In the genomic region with DNA sequence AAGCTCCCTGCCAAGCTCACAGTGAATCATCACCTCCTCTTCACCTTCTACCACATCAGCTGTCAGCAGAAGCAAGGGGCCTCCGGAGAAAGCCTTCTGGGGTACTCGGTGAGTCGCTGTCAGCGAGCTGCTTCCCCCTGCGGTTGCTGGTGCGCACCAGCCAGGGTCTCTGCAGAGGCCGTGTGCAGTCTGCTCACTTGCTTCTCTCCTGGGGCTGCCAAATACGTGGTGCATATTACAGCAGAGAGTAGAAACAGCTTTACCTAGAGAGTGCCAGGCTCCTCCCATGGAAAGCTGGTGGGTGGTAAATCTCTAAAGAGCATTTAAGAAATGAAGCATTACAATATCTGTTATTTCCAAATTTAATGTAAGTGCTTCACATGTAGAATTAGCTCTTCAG, we compare ENCODE assay signal across 17 mouse cellular contexts.
A peak's percentile ranks its signal among the peaks of the same experiment; 100 is the strongest.
DNase-seq lines count a peak whose midpoint lies in the region; ATAC-seq lines count a peak whose summit lies in the region.
"Had no signal": no experiment of that assay in that cellular context is flagged by ENCODE, and none has a peak within 500 bp of the region (broad histone marks: within the 10 kb centered on the region; RNA-seq: fewer than 3 reads in every experiment).

No protein-coding gene starts in this region.

- DNase-seq in heart, adult 18-20 months, result no peak
- DNase-seq in skeletal muscle tissue, adult 2 months (ENCODE audit: low read depth, low spot score), result peak; percentile 38
- DNase-seq in ovary, postnatal 10 days (ENCODE audit: low spot score), result no peak
- DNase-seq: cerebellum, adult 11 months; gastrocnemius, postnatal 10 days; kidney, adult 11 months; kidney, postnatal 25 days; thymus, postnatal 4 days had no signal

- 0 out of 2 replicates have a peak overlapping the region, but pooled peaks have one; percentile 5 for H3K4me2 ChIP-seq in forebrain, embryonic 15.5 days (replicated peaks)
- no peak overlapping the region for H3K4me2 ChIP-seq in forebrain, embryonic 12.5 days
- H3K4me2 ChIP-seq in heart, embryonic 14.5 days (ENCODE audit: low read length), result peak overlapping the region; percentile 19
- no peak overlapping the region for H3K4me2 ChIP-seq in neural tube, embryonic 14.5 days (ENCODE audit: low read depth, low read length)
- H3K4me2 ChIP-seq in neural tube, embryonic 15.5 days, result no peak overlapping the region
- H3K4me2 ChIP-seq: midbrain, embryonic 15.5 days had no signal

- H3K36me3 ChIP-seq in forebrain, embryonic 15.5 days, result no peaks in the 10 kb centered on the region
- no peaks in the 10 kb centered on the region for H3K36me3 ChIP-seq in forebrain, embryonic 12.5 days (replicated peaks)
- H3K36me3 ChIP-seq in heart, embryonic 14.5 days (ENCODE audit: control insufficient read depth, insufficient read depth, low read length), result no peaks in the 10 kb centered on the region
- H3K36me3 ChIP-seq in neural tube, embryonic 14.5 days (ENCODE audit: control insufficient read depth, insufficient read depth, low read length), result no peaks in the 10 kb centered on the region
- no peaks in the 10 kb centered on the region for H3K36me3 ChIP-seq in neural tube, embryonic 15.5 days
- H3K36me3 ChIP-seq: midbrain, embryonic 15.5 days had no signal

- 0 out of 2 replicates have a peak, but pooled peaks cover 5% of the 10 kb centered on the region for H3K4me1 ChIP-seq in forebrain, embryonic 15.5 days
- no peaks in the 10 kb centered on the region for H3K4me1 ChIP-seq in forebrain, embryonic 12.5 days
- H3K4me1 ChIP-seq in heart, embryonic 14.5 days (ENCODE audit: control insufficient read depth in 2 of 2, insufficient read depth in 2 of 2, low read length in 2 of 2), result peaks cover 9 to 13% of the 10 kb centered on the region in 2 experiments
- H3K4me1 ChIP-seq in neural tube, embryonic 14.5 days (ENCODE audit: control insufficient read depth, insufficient read depth, low read length), result no peaks in the 10 kb centered on the region
- peaks cover 11% of the 10 kb centered on the region for H3K4me1 ChIP-seq in neural tube, embryonic 15.5 days
- H3K4me1 ChIP-seq: midbrain, embryonic 15.5 days had no signal

- no peak overlapping the region for H3K4me3 ChIP-seq in forebrain, embryonic 15.5 days
- no peak overlapping the region for H3K4me3 ChIP-seq in forebrain, embryonic 12.5 days (replicated peaks)
- H3K4me3 ChIP-seq in heart, embryonic 14.5 days (ENCODE audit: control insufficient read depth in 1 of 2, insufficient read depth in 1 of 2, low read depth in 1 of 2, low read length in 2 of 2), result no peak overlapping the region
- H3K4me3 ChIP-seq in neural tube, embryonic 14.5 days (ENCODE audit: low read depth, low read length), result no peak overlapping the region
- H3K4me3 ChIP-seq in neural tube, embryonic 15.5 days (replicated peaks), result no peak overlapping the region
- H3K4me3 ChIP-seq: midbrain, embryonic 15.5 days had no signal

- 0 out of 2 replicates have a peak, but pooled peaks have one; percentile 58 for ATAC-seq in forebrain, embryonic 15.5 days (replicated peaks)
- no peak for ATAC-seq in forebrain, embryonic 12.5 days (ENCODE audit: low FRiP score)
- no peak for ATAC-seq in heart, embryonic 14.5 days (ENCODE audit: insufficient number of reproducible peaks, insufficient read depth, low FRiP score, low read depth)
- ATAC-seq in neural tube, embryonic 14.5 days (ENCODE audit: low read depth), result 0 out of 2 replicates have a peak, but pooled peaks have one; percentile 54
- no peak for ATAC-seq in neural tube, embryonic 15.5 days (ENCODE audit: low FRiP score)
- ATAC-seq: hindbrain, embryonic 16.5 days; midbrain, embryonic 15.5 days; Patski had no signal

- H3K9ac ChIP-seq in forebrain, embryonic 15.5 days (replicated peaks), result no peak overlapping the region
- no peak overlapping the region for H3K9ac ChIP-seq in forebrain, embryonic 12.5 days
- no peak overlapping the region for H3K9ac ChIP-seq in heart, embryonic 14.5 days (ENCODE audit: low read length)
- H3K9ac ChIP-seq in neural tube, embryonic 14.5 days (replicated peaks; ENCODE audit: low read depth, low read length), result no peak overlapping the region
- no peak overlapping the region for H3K9ac ChIP-seq in neural tube, embryonic 15.5 days (replicated peaks)
- H3K9ac ChIP-seq: lung, embryonic 14.5 days; midbrain, embryonic 15.5 days had no signal

- no peaks in the 10 kb centered on the region for H3K9me3 ChIP-seq in forebrain, embryonic 15.5 days
- H3K9me3 ChIP-seq in forebrain, embryonic 12.5 days, result no peaks in the 10 kb centered on the region
- no peaks in the 10 kb centered on the region for H3K9me3 ChIP-seq in heart, embryonic 14.5 days (ENCODE audit: control insufficient read depth, low read length)
- no peaks in the 10 kb centered on the region for H3K9me3 ChIP-seq in neural tube, embryonic 14.5 days (ENCODE audit: control insufficient read depth, low read length)
- no peaks in the 10 kb centered on the region for H3K9me3 ChIP-seq in neural tube, embryonic 15.5 days (replicated peaks)
- H3K9me3 ChIP-seq: midbrain, embryonic 15.5 days had no signal

- H3K27ac ChIP-seq in forebrain, embryonic 15.5 days (replicated peaks), result no peak overlapping the region
- H3K27ac ChIP-seq in forebrain, embryonic 12.5 days, result no peak overlapping the region
- no peak overlapping the region for H3K27ac ChIP-seq in heart, embryonic 14.5 days (replicated peaks in 1 of 2; ENCODE audit: control insufficient read depth in 1 of 2, insufficient read depth in 1 of 2, low read depth in 2 of 2, low read length in 2 of 2)
- no peak overlapping the region for H3K27ac ChIP-seq in neural tube, embryonic 14.5 days (ENCODE audit: low read depth, low read length)
- H3K27ac ChIP-seq in neural tube, embryonic 15.5 days (replicated peaks), result no peak overlapping the region
- H3K27ac ChIP-seq: midbrain, embryonic 15.5 days had no signal

- WGBS in forebrain, embryonic 15.5 days, result 64% methylated on average over 8 of the region's 8 CpGs
- 84% methylated on average over 8 of the region's 8 CpGs for WGBS in forebrain, embryonic 12.5 days
- WGBS in heart, embryonic 14.5 days, result 15% methylated on average over 8 of the region's 8 CpGs
- 50% methylated on average over 8 of the region's 8 CpGs for WGBS in neural tube, embryonic 14.5 days
- WGBS in neural tube, embryonic 15.5 days, result 48% methylated on average over 8 of the region's 8 CpGs

- H3K27me3 ChIP-seq in forebrain, embryonic 15.5 days, result no peaks in the 10 kb centered on the region
- H3K27me3 ChIP-seq in forebrain, embryonic 12.5 days, result no peaks in the 10 kb centered on the region
- H3K27me3 ChIP-seq in heart, embryonic 14.5 days (ENCODE audit: control insufficient read depth, insufficient read depth, low read length), result no peaks in the 10 kb centered on the region
- H3K27me3 ChIP-seq in neural tube, embryonic 14.5 days (ENCODE audit: control insufficient read depth, insufficient read depth, low read length), result no peaks in the 10 kb centered on the region
- no peaks in the 10 kb centered on the region for H3K27me3 ChIP-seq in neural tube, embryonic 15.5 days (replicated peaks)
- H3K27me3 ChIP-seq: midbrain, embryonic 15.5 days; Patski had no signal

Comparison
In these comparisons a context has a peak if more than half of its experiments do, and no peak if none do; other contexts are left out.
1. ATAC-seq: peak in forebrain, embryonic 15.5 days (single experiment) and neural tube, embryonic 14.5 days (single experiment); none in forebrain, embryonic 12.5 days (single experiment), heart, embryonic 14.5 days (single experiment) and neural tube, embryonic 15.5 days (single experiment).
2. H3K4me2 ChIP-seq: peak in forebrain, embryonic 15.5 days (single experiment) and heart, embryonic 14.5 days (single experiment); none in forebrain, embryonic 12.5 days (single experiment), neural tube, embryonic 14.5 days (single experiment) and neural tube, embryonic 15.5 days (single experiment).